Mouse (Mus musculus) MEL (cell line): ENCODE measurements at regions not wholly inside any gene's neighbourhood (a gene's known extent, or its start where the extent isn't known, plus 50 kb on each side); places are given as distances from the start of the nearest gene placed in this dataset.

Experiments
- CHD1 ChIP-seq: IDR thresholded peaks from 2 replicates; pipeline ENCODE4 v1.6.1; 2012; ENCODE audit warnings: low read depth, mild to moderate bottlenecking, inconsistent platforms, low read length, improper control_type of control experiment
- EP300 ChIP-seq, 2 experiments: IDR thresholded peaks; 2 replicates each; pipeline ENCODE4 v1.6.1; 2011; ENCODE audit warnings: improper control_type of control experiment in 2 of 2, low read length in 2 of 2, low read depth in 1 of 2, mild to moderate bottlenecking in 1 of 2
- POLR2A ChIP-seq, 2 experiments: IDR thresholded peaks; 2 replicates each; pipeline ENCODE4 v1.6.1; 2011 to 2012; ENCODE audit warnings: low read length in 2 of 2, mild to moderate bottlenecking in 2 of 2, control low read depth in 1 of 2, improper control_type of control experiment in 1 of 2, low read depth in 1 of 2, moderate library complexity in 1 of 2; ENCODE audit not compliant: control insufficient read depth in 1 of 2, insufficient read depth in 1 of 2, poor library complexity in 1 of 2
- POLR2AphosphoS5 ChIP-seq: IDR thresholded peaks from 2 replicates; pipeline ENCODE4 v1.6.1; 2012; ENCODE audit warnings: low read depth, borderline replicate concordance, mild to moderate bottlenecking, inconsistent platforms, low read length, moderate library complexity, mixed read lengths
- USF1 ChIP-seq: IDR thresholded peaks from 2 replicates; pipeline ENCODE4 v1.6.1; 2014; ENCODE audit warnings: low read depth, mild to moderate bottlenecking, inconsistent platforms, low read length, improper control_type of control experiment, moderate library complexity

DNA sequence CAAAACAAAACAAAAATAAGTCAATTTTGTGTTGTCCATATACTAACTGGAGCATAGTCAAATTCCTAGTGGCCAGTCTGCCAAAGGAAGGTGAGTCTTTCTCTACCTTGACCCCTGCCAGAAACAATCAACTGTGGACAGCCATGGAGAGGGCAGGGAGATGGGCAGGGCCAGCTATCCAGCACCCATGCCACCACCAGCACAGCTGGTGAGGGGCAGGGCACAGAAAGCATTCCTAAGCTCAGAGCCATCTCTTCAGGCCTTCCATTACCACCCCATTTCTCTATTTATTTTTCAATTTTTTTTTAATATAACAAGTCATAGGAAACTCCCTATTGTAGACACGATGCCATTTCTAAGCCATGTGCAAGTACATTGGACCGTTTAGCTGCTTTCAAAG, 65.4 kb upstream of the Fut8 start:
- TF ChIP-seq POLR2AphosphoS5 (no peak), EP300 (IDR thresholded peaks at IDR 0.05; ENCODE audit: low read depth in 1 of 2, low read length in 2 of 2) (no peak), POLR2A (IDR thresholded peaks at IDR 0.05; ENCODE audit: control insufficient read depth in 1 of 2, insufficient read depth in 1 of 2, low read depth in 1 of 2, low read length in 2 of 2, poor library complexity in 1 of 2) (no peak), USF1 (no peak), CHD1 (no peak)
